Mouse (Mus musculus) C3H10T1/2 (cell line): ENCODE measurements around the gene Wfdc5. TPM values are rescaled to one million over a fixed set of nuclear protein-coding genes. Genes with fewer than 3 reads are reported as not detected.

ENCODE experiments used
- polyA plus RNA-seq, 2 experiments: library from polyadenylated mRNA; unstranded; fragments of >200 nt; fragmentation: generic; extraction: Trizol; gene quantifications; one replicate each; pipeline ENCODE4 v1.2.1; 2012; ENCODE audit warnings: missing spikeins in 2 of 2

The Wfdc5 gene
- polyA plus RNA-seq: not detected

GRCm38 (mm10) chr2:164182692-164183255, at the start of gene Wfdc5:
Wfdc5 (minus strand) TSS chr2:164182742.

GRCm38 (mm10) chr2:164221522-164221921, 39.0 kb upstream of the Wfdc5 start, which contains the start of gene Wfdc15b:
Wfdc15b (minus strand) TSS chr2:164221660.

GRCm38 (mm10) chr2:164199626-164200327, 17.2 kb upstream of the Wfdc5 start, which contains the start of gene Wfdc15a:
Wfdc15a (minus strand) TSS chr2:164200130.

GRCm38 (mm10) chr2:164190576-164190975, 8.0 kb upstream of the Wfdc5 start, which contains the start of gene Wfdc12:
Wfdc12 (minus strand) TSS chr2:164190608.

GRCm38 (mm10) chr2:164170902-164171301, 11.6 kb downstream of the Wfdc5 start, which contains the start of gene Kcns1:
Kcns1 (minus strand) TSS chr2:164171113.

Other genes starting within 250 kb of the Wfdc5 start
- gene Ywhab, start 187.8 kb downstream of the Wfdc5 start, polyA plus RNA-seq: 10 to 100 TPM; 42.4 to 94.4 TPM
- under 1 TPM; 0.06 to 0.44 TPM for gene Pabpc1l, start 157.3 kb downstream of the Wfdc5 start, polyA plus RNA-seq
- gene Stk4, start 112.4 kb downstream of the Wfdc5 start, polyA plus RNA-seq: 1 to 10 TPM in 1 of 2 experiments, under 1 TPM in 1; 0.81 to 4.3 TPM
- gene Tomm34, start 111.6 kb downstream of the Wfdc5 start, polyA plus RNA-seq: 10 to 100 TPM; 10.2 to 26.3 TPM
- gene Kcns1, start 11.6 kb downstream of the Wfdc5 start, polyA plus RNA-seq: not detected
- not detected for gene Wfdc12, start 7.9 kb upstream of the Wfdc5 start, polyA plus RNA-seq
- gene Wfdc15a, start 17.4 kb upstream of the Wfdc5 start, polyA plus RNA-seq: under 1 TPM in 1 of 2 experiments, not detected in 1; 0.17 TPM
- gene Wfdc15b, start 38.9 kb upstream of the Wfdc5 start, polyA plus RNA-seq: not detected
- not detected for gene Svs2, start 55.7 kb upstream of the Wfdc5 start, polyA plus RNA-seq
- gene Svs3b, start 73.9 kb upstream of the Wfdc5 start, polyA plus RNA-seq: not detected
- gene Svs4, start 95.7 kb upstream of the Wfdc5 start, polyA plus RNA-seq: not detected
- gene Svs3a, start 106.5 kb upstream of the Wfdc5 start, polyA plus RNA-seq: not detected
- not detected for gene Svs6, start 134.0 kb upstream of the Wfdc5 start, polyA plus RNA-seq
- gene Svs5, start 150.0 kb upstream of the Wfdc5 start, polyA plus RNA-seq: not detected
- 1 to 10 TPM; 5.8 to 9.0 TPM for gene Slpi, start 206.4 kb upstream of the Wfdc5 start, polyA plus RNA-seq
- gene Rbpjl, start 220.4 kb upstream of the Wfdc5 start, polyA plus RNA-seq: under 1 TPM in 1 of 2 experiments, not detected in 1; 0.02 TPM
- gene Matn4, start 222.4 kb upstream of the Wfdc5 start, polyA plus RNA-seq: 1 to 10 TPM in 1 of 2 experiments, under 1 TPM in 1; 0.02 to 1.3 TPM